Mouse (Mus musculus): Measurements from ENCODE around the gene Runx2.

- TF ChIP-seq CTCF (IDR thresholded peaks at IDR 0.05; ENCODE audit: low read depth) (no peak), EP300 (IDR thresholded peaks at IDR 0.05; ENCODE audit: low read depth) (no peak)
Measured at GRCm38 (mm10) chr17:44599132-44599531, 215.5 kb downstream of the Runx2 start.
